Comparison of ENCODE assay signal across 9 mouse cellular contexts in genomic region chr12:85736203-85736602, GRCm38 (mm10). TPM values are rescaled to one million over a fixed set of nuclear protein-coding genes. Genes with fewer than 3 reads are reported as not detected.
A peak's percentile ranks its signal among the peaks of the same experiment; 100 is the strongest.
DNase-seq lines count a peak whose midpoint lies in the region.
"Had no signal": no experiment of that assay in that cellular context is flagged by ENCODE, and none has a peak within 500 bp of the region (broad histone marks: within the 10 kb centered on the region; RNA-seq: fewer than 3 reads in every experiment).

No protein-coding gene starts in this region.

- intact Hi-C loops in gastrocnemius, postnatal 36 days (cut with DNase I) = no loop called here

- peak; percentile 18 for DNase-seq in gastrocnemius, postnatal 10 days
- no peak for DNase-seq in gastrocnemius, postnatal 36 days
- peak; percentile 62 for DNase-seq in kidney, postnatal 14 days
- no peak for DNase-seq in kidney, adult 11 months
- DNase-seq in 416B (ENCODE audit: low read depth) = peak; percentile 23
- peak; percentile 52 to 63 for DNase-seq in kidney, postnatal 36 days
- no peak for DNase-seq in thymus, postnatal 10 days (ENCODE audit: low spot score in 2 of 2)
- DNase-seq: cerebellum, adult 2 months; thymus, adult 2 months had no signal

RNA-seq across cellular contexts. Expression of gene Flvcr2, which starts 10.1 kb away (rescaled TPM):
- total RNA-seq in gastrocnemius, postnatal 10 days (2021) = 1 to 10 TPM; 4.3 to 5.4 TPM
- total RNA-seq in gastrocnemius, postnatal 36 days (2021) = under 1 TPM; 0.33 to 0.69 TPM

RNA-seq across cellular contexts. Expression of gene Batf, which starts 49.7 kb away (rescaled TPM):
- total RNA-seq in gastrocnemius, postnatal 10 days (2021) = 1 to 10 TPM in 1 of 2 experiments, under 1 TPM in 1; 0.33 to 1.3 TPM
- not detected for total RNA-seq in gastrocnemius, postnatal 36 days (2021)

Comparison
In these comparisons a context has a peak if more than half of its experiments do, and no peak if none do; other contexts are left out.
1. DNase-seq: peak in gastrocnemius, postnatal 10 days (single experiment), kidney, postnatal 14 days (single experiment), 416B (single experiment) and kidney, postnatal 36 days (2 of 2); none in gastrocnemius, postnatal 36 days (0 of 2), kidney, adult 11 months (single experiment) and thymus, postnatal 10 days (0 of 2).